Mouse (Mus musculus) olfactory bulb, adult 2 months (tissue): ENCODE measurements around the gene Lta.

ENCODE experiments used
- CTCF ChIP-seq: fragments of 200-500 bp; IDR thresholded peaks from 2 replicates; pipeline ENCODE4 v1.5.1; 2012; ENCODE audit warnings: low read depth, mild to moderate bottlenecking, low read length, moderate library complexity; ENCODE audit not compliant: insufficient read depth
- POLR2A ChIP-seq: fragments of 200-500 bp; IDR thresholded peaks from 2 replicates; pipeline ENCODE4 v1.6.1; 2012; ENCODE audit warnings: mild to moderate bottlenecking, low read depth, low read length, moderate library complexity; ENCODE audit not compliant: insufficient read depth

DNA sequence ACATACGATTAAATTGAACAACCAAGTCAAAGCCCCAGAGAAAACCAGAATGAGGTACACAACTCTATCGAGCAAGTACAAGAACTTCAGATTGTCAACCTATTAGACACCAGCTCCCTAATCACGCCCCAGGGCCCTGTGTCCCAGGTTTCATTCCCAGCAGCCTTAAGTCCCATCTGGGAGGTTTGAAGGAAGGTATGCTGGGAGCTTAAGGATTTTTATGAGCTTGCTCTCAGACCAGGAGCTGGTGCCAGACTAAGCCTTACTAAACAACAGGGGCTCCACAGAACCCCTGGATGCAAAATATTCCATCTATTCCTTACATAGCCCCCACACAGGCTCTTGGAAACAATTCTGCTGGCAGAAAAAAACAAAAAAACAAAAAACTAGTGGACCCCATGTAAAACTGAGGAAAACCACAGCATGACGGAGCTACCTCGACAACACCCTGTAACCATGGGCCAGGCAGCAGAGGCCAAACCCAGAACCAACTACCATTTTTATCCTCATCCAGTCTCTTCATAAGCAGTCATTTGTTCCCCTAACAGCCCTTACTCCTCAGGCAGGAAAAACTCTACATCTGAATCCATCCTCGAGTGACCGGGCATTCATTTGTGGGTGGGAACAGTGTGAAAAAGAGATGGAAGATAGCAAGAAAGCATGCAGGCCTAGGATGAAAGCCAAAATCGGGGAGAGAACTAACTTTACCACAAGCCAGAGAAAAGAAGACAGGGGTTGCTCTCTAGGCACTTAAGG lies 41.6 kb downstream of the Lta start:
- no peak for TF ChIP-seq CTCF
- TF ChIP-seq POLR2A, result no peak
